Mouse (Mus musculus) mesoderm, embryonic 11.5 days (tissue): Measurements from ENCODE around the gene Ralgps1.

Source experiments
- DNase-seq: peaks from one replicate; pipeline ENCODE4 v3.0.0-alpha.2; 2012; ENCODE audit warnings: low read depth, low spot score

Ralgps1 gene

DNA sequence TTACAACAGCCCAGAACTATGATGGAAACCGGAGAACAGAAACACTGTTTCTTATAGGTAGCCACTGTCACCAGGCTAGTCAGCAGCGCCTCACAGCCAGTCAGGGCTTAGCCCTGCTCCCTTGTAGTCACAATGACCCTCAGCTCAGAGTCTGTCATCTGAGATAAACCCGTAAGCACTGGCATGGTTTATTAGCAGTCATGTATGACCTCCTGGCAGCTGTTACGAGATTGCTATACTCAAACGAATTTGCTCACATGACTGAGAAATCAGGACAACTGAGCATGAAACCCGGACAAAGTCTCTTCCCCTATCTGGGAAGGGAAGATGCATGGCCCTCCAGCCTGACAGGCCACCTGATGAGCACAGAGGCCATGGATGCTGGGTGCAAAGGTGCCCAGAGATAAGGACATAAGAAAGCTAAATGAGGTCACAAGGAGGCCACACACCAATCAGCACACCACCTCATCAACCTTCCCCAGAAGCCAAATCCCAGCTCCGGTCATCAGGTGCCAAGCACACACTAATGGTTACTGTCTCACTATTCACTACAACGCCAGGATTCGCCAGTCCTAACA is 10.1 kb downstream of the Ralgps1 start:
- no peak for DNase-seq

DNA sequence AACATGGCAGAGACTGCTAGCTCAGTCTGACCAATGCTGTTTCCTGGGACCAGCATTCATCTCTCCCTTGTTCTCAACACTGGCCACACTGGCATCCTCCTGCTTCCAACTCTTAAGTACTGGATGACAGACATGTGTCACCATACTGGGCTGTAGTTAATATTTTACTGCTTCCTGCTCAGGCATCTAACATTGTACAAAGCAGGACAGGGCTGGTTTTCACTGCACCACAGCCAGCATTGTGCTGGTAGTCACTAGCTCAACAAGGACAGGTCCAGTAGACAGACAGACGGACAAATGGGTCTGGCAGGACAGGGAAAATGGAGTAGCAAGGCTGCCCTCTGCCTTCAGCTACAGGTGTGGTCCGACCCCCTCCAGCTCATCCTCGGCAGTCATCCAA is 10.7 kb downstream of the Ralgps1 start:
- no peak for DNase-seq

DNA sequence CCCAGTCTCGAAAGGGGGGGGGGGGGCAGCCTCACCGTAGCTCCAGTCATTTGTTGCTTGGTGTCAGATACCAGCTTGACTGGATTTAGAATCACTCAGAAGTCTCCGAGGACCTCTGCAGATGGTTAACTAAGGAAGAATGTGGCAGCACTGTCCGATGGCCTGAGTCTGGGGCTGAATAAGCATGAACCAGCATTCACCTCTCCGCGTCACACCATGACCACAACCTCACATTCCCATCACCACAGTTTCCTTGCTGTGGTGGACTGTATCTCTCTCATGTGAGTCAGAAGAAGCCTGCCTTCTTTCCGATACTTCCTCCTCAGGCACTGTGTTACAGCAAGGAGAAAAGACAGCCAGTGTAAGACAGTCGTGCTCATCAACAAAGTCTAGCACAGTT is 12.1 kb downstream of the Ralgps1 start:
- DNase-seq = no peak

DNA sequence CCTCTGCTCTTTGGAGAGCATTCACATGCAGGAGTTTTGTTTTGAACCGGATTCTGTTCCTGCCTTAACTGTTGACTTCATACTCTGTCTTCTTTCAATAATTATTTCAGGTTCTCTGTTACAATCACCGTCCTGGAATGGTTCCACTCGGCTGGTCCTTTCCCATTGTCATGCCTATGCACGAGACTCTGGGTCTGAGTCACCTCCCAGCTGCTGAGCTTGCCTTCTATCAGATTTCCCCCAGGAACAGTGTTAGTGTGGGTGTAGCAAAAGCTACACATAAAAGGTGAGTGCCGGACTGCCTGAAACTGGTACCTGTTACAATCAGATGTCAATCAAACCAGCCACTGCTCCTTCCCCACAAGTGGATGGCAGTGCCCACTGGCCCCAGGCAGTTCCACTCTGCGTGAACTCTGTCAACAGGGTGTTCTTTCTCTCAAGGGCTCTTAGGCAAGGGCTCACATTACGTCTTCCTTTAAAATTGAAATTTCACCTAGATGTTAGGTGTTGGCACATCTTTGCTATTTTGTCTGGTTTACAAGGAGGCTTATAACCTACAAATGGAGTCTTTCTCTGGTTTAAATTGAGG is 13.9 kb downstream of the Ralgps1 start:
- DNase-seq = no peak

DNA sequence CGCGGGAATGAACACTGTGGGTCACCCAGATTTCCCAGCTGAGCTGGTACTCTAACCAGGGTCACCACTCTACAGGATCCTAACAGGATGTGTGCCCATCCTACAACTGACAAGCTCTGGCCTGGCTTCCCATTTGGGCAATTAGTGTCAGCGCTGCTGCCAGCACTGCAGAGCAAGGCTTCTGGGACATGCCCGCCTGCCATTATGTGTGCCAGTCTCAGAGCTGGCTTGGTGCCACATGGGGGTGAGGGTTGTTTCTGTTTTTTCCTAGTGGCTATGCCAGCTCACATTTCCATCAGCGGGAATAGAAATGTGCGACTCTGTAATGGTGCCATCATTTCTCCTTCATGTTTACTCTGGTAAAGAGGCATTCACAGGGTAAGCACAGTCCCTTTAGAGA is 15.7 kb downstream of the Ralgps1 start:
- DNase-seq = no peak

DNA sequence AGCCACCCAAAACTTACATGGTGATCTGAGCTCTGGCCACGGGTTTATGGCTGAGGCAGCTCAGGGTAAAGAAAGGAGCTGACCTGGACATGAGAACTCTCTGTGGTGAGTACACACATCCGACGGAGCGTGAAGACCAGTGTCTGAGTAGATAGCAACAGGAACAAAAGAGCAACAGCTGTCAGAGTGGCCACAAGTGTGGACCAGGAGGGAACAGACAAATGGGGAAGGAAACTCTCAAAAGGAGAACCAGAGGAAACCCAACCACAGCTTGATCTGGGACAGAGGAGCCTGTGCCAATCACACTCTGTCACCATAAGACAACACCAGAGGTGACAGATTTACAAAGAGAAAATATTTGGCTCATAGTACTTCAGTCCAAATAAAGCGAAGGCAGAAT is 17.9 kb downstream of the Ralgps1 start:
- no peak for DNase-seq

DNA sequence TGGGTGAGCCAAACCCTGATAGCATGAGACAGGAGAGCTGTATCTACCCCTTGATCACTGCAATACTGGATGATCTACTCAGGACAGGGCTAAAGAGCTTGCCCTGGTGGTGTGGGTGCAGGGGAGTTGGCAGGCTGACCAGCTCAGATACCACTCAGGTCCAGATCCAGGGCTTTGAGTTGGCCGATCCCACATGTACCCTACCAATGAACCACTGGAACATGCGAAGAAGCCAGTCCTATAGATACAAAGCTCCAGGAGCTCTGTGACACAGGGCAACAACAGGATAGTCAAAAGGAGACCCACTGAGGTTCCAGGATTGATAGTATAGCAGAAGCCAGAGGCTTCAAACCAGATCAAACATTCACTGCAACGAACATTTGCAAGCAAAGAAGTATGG is 19.8 kb downstream of the Ralgps1 start:
- no peak for DNase-seq

DNA sequence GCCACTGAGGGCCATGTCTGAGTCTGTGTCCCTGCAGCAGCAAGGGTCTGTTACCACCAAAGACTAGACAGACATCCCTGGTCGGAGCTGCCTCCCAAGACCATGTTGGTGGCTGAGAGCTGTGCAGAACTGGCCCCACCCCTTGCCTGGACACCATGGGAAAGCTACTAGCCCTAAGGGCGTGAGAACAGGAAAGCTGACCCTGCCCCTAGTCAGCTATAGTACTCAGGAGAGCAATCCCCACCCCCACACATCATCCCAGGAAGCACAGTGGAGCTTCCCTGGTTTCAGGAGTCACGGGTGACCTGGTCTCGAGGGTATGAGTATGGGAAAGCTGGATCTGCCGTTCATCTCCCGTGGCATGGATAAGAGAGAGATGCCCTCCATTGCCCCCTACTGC is 20.4 kb downstream of the Ralgps1 start:
- no peak for DNase-seq

DNA sequence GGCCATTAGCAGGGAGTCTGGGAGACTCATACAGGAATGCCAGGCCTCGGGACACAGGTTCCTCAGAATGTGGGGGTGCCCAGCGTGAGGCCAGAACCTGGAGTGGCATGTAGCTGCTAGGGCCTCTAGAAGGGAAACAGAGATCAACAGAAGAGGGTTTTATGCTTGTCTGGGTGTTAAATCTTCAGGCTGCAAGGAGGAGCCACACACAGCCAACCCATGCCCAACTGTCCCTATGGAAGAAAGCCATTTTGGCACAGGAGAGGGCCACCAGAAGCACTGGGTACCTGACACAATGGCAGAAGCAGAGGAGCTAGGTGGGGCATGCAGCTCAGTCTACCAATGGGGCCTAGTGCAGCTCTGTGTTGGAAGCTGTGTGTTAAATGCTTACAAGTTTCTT is 21.7 kb downstream of the Ralgps1 start:
- no peak for DNase-seq

DNA sequence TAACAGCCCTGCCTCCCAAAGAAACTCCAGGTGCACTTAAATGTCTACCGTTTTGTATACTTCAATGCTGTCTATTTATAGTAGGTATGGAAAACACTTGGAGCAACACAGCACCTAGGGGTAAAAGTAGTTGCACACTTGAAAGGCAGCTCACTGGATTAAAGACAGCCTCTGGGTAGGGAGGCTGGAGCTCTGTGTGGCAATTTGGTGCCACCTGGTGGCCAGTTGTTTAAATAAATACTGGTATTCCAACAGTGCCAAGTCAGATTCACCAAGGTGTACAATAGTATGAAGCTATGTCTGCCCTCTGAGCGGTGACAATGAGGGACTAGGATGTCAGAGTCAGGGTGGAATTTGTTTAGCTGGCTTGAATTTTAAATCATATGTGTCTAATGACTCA is 22.2 kb downstream of the Ralgps1 start:
- peak; percentile 85 for DNase-seq

DNA sequence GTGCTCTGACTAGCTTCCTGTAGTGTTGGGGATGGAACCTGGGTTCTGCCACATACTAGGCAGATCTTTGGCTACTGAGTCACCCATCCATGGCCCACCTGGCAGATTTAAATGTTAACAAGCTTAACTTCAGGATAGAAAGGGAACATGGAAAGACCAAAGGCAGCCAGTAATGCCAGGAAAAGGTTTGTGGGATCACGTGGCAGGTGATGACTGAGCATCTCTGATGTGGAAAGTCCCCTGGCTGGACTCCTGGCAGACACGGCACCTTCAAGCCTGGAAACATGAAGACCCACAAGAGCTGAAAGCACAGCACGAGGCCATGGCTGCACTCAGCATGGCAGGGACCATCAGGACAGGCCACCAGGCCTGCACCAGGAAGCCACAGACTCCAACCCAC is 23.0 kb downstream of the Ralgps1 start:
- no peak for DNase-seq

DNA sequence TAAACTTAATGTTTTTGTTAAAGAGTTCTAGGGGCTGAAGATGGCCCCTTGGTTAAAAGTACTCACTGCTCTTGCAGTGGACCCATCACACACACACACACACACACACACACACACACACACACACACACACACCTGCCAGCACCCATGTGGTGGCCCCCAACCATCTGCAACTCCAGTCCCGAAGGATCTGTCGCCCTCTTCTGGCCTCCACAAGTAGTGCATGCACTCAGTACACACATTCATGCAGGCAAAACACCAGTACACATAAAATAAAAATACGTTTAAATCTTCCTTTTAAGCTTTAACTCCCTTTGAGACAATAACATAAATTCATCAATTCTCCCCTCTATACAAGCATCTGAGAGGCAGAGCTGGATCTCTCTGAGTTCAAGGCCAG is 23.7 kb downstream of the Ralgps1 start:
- DNase-seq = peak; percentile 58

DNA sequence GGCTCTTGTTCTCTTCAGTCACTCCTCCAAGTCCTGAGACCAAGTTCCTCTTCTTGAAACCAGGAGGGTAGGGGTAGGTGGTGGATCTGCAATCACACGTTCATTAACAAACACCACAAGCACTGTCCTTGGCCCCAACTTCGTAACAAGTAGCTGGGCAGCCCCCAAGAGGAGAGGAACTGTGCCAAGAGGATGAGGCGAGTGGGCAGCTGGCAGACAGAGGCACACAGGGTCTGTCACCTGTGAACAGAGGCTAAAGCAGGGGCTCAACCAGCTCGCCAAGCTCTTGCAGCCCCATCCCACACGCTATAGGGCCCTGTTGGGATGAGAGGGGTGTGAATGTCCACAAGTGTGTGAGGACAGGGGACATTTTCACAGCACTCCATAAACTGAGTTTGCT is 24.5 kb downstream of the Ralgps1 start:
- DNase-seq = no peak

DNA sequence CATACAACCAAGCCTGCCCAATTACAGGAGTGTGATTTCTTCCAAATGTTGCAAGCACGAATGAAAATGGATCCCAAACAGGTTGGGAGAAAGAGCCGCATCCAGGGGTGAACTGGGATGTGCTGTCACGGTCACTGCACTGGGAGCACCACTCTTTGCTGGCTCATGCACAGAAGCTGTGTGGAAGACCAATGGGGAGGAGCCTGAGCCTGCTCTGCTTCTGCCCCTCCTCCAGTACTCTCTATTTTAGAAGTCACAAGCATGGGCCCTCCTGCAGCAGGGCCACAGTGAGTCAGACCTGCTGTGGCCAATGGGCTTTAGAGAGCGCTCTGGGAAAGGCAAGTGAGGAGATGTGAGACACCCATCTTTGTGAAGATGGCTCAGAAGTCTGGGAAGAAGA is 25.3 kb downstream of the Ralgps1 start:
- DNase-seq = no peak

DNA sequence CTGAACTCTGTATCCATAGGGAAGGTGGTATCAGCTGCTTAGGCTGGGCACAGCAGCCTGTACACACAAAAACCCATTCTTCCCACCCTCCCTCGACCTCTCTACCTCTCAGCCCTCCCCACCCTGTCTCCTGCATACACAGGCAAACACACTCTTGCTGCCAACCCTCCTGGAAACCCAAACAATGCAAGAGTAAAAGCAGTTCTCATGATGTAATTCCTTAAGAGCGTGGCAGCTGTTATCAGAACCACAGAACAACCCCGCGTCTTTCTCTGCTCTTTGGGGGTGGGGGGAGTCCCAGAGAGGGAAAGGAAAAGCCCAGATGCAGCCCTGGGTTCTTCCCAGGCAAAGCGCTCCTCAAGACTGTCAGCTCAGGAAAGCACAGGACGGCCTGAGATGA is 25.8 kb downstream of the Ralgps1 start:
- DNase-seq = no peak

DNA sequence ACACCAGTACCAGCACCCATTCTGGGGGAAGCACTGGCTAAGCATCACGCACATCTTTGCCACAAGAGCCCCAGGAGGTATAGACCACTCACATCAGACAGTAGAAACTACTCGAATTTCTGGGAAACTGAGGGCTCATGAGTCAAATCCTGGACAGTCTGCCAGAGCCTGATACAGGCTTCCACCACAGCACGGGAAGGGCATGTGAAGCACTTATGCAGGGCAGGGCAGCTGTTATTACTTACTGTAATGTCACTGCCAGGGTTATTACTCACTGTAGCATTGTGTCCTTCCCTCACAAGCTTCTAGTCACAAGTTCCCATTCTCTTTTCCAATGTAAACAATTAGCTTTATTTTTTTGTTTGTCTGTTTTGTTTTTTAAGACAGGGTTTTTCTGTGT is 27.9 kb downstream of the Ralgps1 start:
- DNase-seq = no peak

DNA sequence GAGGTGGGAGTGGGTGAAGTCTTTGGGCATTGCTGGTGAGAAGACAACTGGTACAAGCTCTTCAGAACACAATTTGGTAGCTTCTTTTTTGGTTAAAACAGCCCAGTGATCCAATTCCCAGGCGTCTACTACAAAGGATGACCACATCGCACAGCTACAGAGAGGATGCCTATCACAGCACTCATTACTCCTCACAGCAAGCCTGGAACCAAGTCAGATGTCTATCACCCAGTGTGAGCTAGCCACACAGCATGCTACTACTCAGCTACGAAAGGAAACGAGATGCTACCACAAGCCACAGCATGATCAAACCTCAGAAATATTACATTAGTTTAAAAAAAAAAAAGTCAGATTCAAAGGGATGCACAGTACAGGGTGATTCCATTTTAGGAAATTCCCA is 29.1 kb downstream of the Ralgps1 start:
- DNase-seq = no peak

DNA sequence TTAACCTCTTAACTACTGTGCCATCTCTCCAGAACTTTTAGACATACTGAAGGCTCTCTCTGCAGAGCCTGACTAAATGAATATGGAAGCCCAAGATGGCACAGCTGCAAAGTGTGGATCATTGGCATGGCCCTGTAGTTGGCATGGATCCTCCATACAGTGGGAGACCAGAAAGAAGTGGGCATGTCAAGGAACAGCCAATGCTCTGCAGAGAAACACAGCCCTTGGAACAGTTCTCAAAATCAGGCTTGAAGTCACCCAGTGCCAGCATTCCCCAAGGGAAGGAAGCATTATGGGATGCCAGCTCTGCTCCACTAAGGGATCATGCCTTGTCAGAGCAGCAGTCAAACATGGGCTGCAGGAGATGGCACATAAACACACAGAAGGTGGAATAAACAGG is 35.5 kb downstream of the Ralgps1 start:
- DNase-seq = no peak

DNA sequence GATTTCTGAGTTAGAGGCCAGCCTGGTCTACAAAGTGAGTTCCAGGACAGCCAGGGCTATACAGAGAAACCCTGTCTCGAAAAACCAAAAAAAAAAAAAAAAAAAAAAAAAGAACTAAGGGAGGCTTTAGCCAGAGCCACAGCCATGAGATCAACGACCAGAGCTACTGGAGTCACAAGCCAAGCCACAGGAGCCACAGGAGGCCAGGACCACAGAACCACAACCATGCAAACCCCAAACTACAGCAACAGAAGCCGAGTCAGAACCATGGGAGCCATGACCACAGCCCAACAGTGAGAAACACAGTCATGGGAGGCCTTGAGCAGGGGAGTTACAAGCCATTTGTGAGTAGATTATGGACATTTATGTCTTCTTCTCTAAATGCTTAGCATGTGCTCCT is 41.7 kb downstream of the Ralgps1 start:
- DNase-seq = no peak

DNA sequence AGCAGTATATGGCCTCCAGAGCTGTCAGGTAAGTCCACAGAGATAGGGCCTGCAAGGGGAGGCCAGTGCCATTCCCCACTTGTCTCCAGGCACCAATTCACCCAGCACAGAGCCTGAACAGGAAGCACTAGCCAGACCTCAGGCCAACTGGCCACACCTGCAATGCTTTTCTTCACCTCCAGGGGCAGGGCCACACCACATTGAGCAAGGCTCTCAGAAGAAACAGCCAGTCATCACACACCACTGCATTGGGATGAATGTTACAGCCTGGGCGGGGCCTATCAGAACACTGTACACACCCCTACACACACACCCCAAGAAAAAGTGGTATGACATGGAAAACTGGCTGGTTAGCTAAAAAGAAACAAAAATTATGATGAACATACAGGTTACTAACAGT is 42.3 kb downstream of the Ralgps1 start:
- DNase-seq = peak; percentile 28

DNA sequence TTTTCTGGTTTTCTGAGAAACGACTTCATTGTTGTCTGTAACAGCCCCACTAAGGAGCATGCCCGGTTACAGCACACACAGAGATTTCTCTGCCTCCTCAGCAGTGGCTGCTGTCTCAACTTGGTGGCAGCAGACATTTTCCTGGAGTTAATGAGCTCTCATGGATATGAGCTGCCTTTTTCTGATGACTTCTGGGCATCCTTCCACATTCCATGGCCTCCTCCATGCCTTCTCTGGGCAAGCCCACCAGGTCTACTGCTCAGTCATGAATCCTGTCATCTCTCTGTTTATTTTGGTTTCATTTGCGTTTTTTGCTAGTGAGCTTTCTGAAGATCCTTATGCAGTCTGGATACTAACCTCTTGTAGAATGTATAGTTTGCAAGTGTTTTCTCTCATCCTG is 45.9 kb downstream of the Ralgps1 start:
- DNase-seq = no peak

DNA sequence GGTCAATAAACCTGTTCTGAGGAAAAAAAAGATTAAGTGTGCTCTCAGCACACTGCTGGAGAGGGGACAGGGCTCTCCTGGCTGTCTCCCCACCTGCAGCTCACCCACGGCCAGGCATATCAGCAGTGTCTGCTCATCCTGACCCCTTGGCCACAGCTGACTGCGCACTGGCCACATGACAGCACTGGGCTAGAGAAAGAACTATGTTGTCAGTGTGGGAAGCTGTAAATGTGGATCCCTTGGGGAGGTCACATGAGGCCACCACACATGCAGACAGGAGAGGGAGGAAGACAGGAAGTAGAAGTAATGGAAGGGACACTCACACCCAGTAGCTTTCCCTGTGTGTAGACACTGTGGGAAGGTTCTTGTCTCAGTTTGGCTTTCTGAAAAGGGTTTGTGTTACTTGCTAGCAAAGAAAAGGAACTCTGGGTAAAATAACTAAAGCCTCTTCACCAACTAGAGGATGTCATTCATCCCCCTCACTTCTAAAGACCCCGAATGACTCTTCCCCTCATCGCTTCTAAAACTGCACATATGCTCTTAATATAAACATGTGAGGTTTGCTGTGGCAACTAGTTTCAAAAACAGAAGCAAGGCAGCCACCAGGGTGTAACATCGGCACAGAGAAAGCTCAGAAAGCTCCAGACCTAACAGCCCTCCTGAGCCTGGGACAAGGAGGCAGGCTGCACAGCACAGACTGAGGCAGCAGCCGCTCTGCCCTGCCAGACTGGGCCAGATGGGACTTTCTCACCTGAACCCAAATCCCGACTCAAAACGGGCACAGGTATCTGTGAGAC is 47.3 kb downstream of the Ralgps1 start:
- DNase-seq = no peak

DNA sequence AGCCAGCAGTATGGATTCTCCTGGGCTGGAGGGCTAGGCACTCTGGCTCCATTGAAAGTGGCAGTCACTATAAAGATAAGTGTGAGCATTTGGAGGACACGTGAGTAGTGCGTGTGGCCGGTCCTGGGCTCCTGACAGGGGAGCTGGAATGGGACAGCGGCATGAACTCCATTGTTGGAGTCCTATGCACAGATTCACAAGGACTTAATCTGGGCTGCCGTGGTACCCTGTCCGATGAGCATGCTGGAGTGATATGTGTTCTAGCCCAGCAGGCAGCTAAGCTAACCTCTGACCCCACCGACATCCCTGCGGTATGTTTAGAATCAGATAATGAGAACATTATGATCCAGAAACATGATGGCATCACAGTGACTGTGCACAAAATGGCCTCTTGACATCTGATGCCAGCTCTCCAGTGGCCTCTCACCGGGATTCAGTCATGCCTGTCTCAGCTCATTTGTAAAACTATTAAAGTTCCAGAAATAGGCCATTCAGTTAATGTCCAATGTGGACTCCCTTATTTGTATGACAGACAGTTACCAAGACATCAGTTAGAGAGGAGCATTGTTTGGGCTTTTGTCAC is 48.2 kb downstream of the Ralgps1 start:
- DNase-seq = peak; percentile 44
